Mouse (Mus musculus) C3H10T1/2 (cell line): ENCODE data around the gene Ifit1. TPM values are rescaled to one million over a fixed set of nuclear protein-coding genes. Genes with fewer than 3 reads are reported as not detected.

Source experiments
- polyA plus RNA-seq, 2 experiments: library from polyadenylated mRNA; unstranded; fragments of >200 nt; fragmentation: generic; extraction: Trizol; gene quantifications; one replicate each; pipeline ENCODE4 v1.2.1; 2012; ENCODE audit warnings: missing spikeins in 2 of 2

Ifit1 gene
- 1 to 10 TPM in 1 of 2 experiments, under 1 TPM in 1; 0.08 to 7.0 TPM for polyA plus RNA-seq

GRCm38 (mm10) chr19:34640623-34641022, at the start of gene Ifit1, which contains the start of gene Ifit1bl2:
Ifit1 (plus strand) TSS chr19:34640871.
Ifit1bl2 (minus strand) TSS chr19:34640743.

GRCm38 (mm10) chr19:34601888-34602287, 38.8 kb upstream of the Ifit1 start, which contains the start of gene Ifit1bl1:
Ifit1bl1 (minus strand) TSS chr19:34601956.

GRCm38 (mm10) chr19:34607237-34608051, 33.2 kb upstream of the Ifit1 start, which contains the start of gene Ifit3b:
Ifit3b (plus strand) TSS chr19:34607970.

Other genes with a start within 250 kb of the Ifit1 start
- gene Ch25h, start 165.7 kb upstream of the Ifit1 start, polyA plus RNA-seq, result under 1 TPM in 1 of 2 experiments, not detected in 1; 0.17 TPM
- 100 to 1,000 TPM in 1 of 2 experiments, 1 to 10 TPM in 1; 5.8 to 110 TPM for gene Lipa, start 113.4 kb upstream of the Ifit1 start, polyA plus RNA-seq
- 1 to 10 TPM in 1 of 2 experiments, under 1 TPM in 1; 0.27 to 2.7 TPM for gene Ifit2, start 90.2 kb upstream of the Ifit1 start, polyA plus RNA-seq
- 10 to 100 TPM in 1 of 2 experiments, under 1 TPM in 1; 0.20 to 32.7 TPM for gene Ifit3, start 57.3 kb upstream of the Ifit1 start, polyA plus RNA-seq
- gene Ifit1bl1, start 38.9 kb upstream of the Ifit1 start, polyA plus RNA-seq, result under 1 TPM; 0.01 to 0.44 TPM
- gene Ifit3b, start 32.9 kb upstream of the Ifit1 start, polyA plus RNA-seq, result 1 to 10 TPM in 1 of 2 experiments, under 1 TPM in 1; 0.09 to 8.8 TPM
- gene Ifit1bl2, start 128 bp upstream of the Ifit1 start, polyA plus RNA-seq, result under 1 TPM in 1 of 2 experiments, not detected in 1; 0.18 TPM
- not detected for gene Slc16a12, start 106.4 kb downstream of the Ifit1 start, polyA plus RNA-seq
- gene Pank1, start 238.6 kb downstream of the Ifit1 start, polyA plus RNA-seq, result 1 to 10 TPM; 1.0 to 3.2 TPM